Comparison of ENCODE assay signal across 22 mouse cellular contexts in the genomic region with DNA sequence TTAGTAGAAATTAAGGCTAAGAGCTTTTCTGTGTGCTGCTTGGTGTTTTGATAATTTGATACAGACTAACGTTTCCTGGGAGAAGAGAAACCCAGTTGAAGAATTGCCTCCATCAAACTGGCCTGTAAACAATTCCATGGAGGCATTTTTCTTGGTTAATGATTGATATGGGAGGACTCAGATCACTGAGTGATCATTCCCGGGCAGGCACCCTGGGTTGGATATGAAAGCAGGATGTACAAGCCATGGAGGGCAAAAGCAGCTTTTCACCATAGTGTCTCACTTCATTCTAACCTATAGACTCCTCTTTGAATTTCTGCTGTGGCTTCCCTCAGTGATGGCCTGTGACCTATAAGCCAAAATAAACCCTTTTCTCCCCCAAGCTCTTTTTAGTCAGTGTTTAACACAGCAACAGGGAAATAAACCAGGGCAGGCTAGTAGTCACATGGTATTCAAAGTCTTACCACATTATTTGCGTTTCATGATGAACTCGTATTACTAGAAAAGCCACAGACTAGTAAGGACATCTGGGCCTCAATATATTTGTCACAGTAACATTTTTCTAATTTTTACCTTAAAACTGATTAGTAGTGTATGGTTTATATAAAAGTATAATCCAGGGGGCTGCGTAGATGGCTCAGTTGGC. TPM values are rescaled to one million over a fixed set of nuclear protein-coding genes. Genes with fewer than 3 reads are reported as not detected.
DNase-seq lines count a peak whose midpoint lies in the region; ATAC-seq and TF ChIP-seq lines count a peak whose summit lies in the region.
"Had no signal": no experiment of that assay in that cellular context is flagged by ENCODE, and none has a peak within 500 bp of the region (broad histone marks: within the 10 kb centered on the region; RNA-seq: fewer than 3 reads in every experiment).

No protein-coding gene starts in this region.

- WGBS in kidney, adult 2 months: 50% methylated on average over 5 of the region's 5 CpGs
- 33% methylated on average over 5 of the region's 5 CpGs for WGBS in liver, adult 2 months
- 69% methylated on average over 5 of the region's 5 CpGs for WGBS in liver, embryonic 11.5 days
- 61% methylated on average over 5 of the region's 5 CpGs for WGBS in intestine, embryonic 16.5 days

- H3K79me2 ChIP-seq in liver, adult 2 months (ENCODE audit: control insufficient read depth, insufficient read depth, low read length): no peaks in the 10 kb centered on the region

- H3K9me3 ChIP-seq in liver, embryonic 11.5 days (ENCODE audit: control insufficient read depth, low read length): no peaks in the 10 kb centered on the region
- no peaks in the 10 kb centered on the region for H3K9me3 ChIP-seq in intestine, embryonic 16.5 days (ENCODE audit: control insufficient read depth, low read length)
- H3K9me3 ChIP-seq: embryonic facial prominence, embryonic 10.5 days; forebrain, embryonic 13.5 days; G1E; heart, embryonic 15.5 days; hindbrain, embryonic 10.5 days had no signal

- no peak for TF ChIP-seq POLR2A in kidney, adult 2 months (IDR thresholded peaks at IDR 0.05; ENCODE audit: low read depth, low read length)
- TF ChIP-seq POLR2A in liver, adult 2 months (IDR thresholded peaks at IDR 0.05; ENCODE audit: extremely low read depth, insufficient read depth, low read length): no peak

- H3K4me2 ChIP-seq in liver, embryonic 11.5 days: no peak overlapping the region
- no peak overlapping the region for H3K4me2 ChIP-seq in intestine, embryonic 16.5 days (ENCODE audit: low read depth, low read length)
- H3K4me2 ChIP-seq: forebrain, embryonic 13.5 days; heart, embryonic 11.5 days; heart, embryonic 15.5 days had no signal

- H3K4me1 ChIP-seq in kidney, adult 2 months (ENCODE audit: control insufficient read depth, insufficient read depth, low read length): peaks cover 5% of the 10 kb centered on the region; the same call in 1 of the 2 replicates
- peaks cover 10% of the 10 kb centered on the region for H3K4me1 ChIP-seq in liver, adult 2 months (ENCODE audit: control insufficient read depth, insufficient read depth, low read length)
- no peaks in the 10 kb centered on the region for H3K4me1 ChIP-seq in liver, embryonic 11.5 days (replicated peaks; ENCODE audit: control insufficient read depth, insufficient read depth, low read length)
- H3K4me1 ChIP-seq in intestine, embryonic 16.5 days (ENCODE audit: control insufficient read depth, insufficient read depth, low read length): no peaks in the 10 kb centered on the region
- H3K4me1 ChIP-seq: embryonic facial prominence, embryonic 10.5 days; forebrain, embryonic 13.5 days; heart, embryonic 15.5 days; hindbrain, embryonic 10.5 days had no signal

- DNase-seq in kidney, adult 2 months: peak; percentile 59
- DNase-seq in kidney, postnatal 4 days: no peak
- DNase-seq in liver, adult 2 months (ENCODE audit: extremely low read depth, low read depth, low spot score): peak; percentile 82
- DNase-seq in liver, embryonic 11.5 days (ENCODE audit: low spot score): no peak
- DNase-seq in kidney, postnatal 36 days: peak; percentile 27 to 50
- no peak for DNase-seq in heart, postnatal 14 days
- DNase-seq: adrenal gland, adult 8-10 months; adrenal gland, postnatal 36 days; cerebellum, adult 2 months; cerebellum, postnatal 10 days; forebrain, postnatal 0 days; gastrocnemius, postnatal 14 days; heart, adult 2 months had no signal

- H3K27ac ChIP-seq in kidney, adult 2 months (ENCODE audit: insufficient read depth, low read depth, low read length): no peak overlapping the region; the same call in 1 of the 2 replicates
- H3K27ac ChIP-seq in liver, adult 2 months (replicated peaks; ENCODE audit: insufficient read depth, low read depth, low read length): peak overlapping the region; percentile 73
- no peak overlapping the region for H3K27ac ChIP-seq in liver, embryonic 11.5 days (ENCODE audit: low read depth, low read length)
- no peak overlapping the region for H3K27ac ChIP-seq in intestine, embryonic 16.5 days (ENCODE audit: low read length)
- H3K27ac ChIP-seq: embryonic facial prominence, embryonic 10.5 days; forebrain, embryonic 13.5 days; heart, adult 2 months; heart, embryonic 15.5 days; hindbrain, embryonic 10.5 days had no signal

- H3K27me3 ChIP-seq in kidney, adult 2 months (replicated peaks; ENCODE audit: control insufficient read depth, insufficient read depth, low read length): no peaks in the 10 kb centered on the region
- no peaks in the 10 kb centered on the region for H3K27me3 ChIP-seq in liver, adult 2 months (ENCODE audit: control insufficient read depth, insufficient read depth, low read length)
- no peaks in the 10 kb centered on the region; the same call in 1 of the 2 replicates for H3K27me3 ChIP-seq in liver, embryonic 11.5 days (replicated peaks; ENCODE audit: control insufficient read depth, insufficient read depth, low read length)
- no peaks in the 10 kb centered on the region for H3K27me3 ChIP-seq in intestine, embryonic 16.5 days (replicated peaks; ENCODE audit: control insufficient read depth, insufficient read depth, low read length)
- H3K27me3 ChIP-seq: forebrain, embryonic 13.5 days; heart, embryonic 15.5 days had no signal

- H3K4me3 ChIP-seq in kidney, adult 2 months (ENCODE audit: insufficient read depth, low read depth, low read length): no peak overlapping the region
- no peak overlapping the region for H3K4me3 ChIP-seq in liver, adult 2 months (ENCODE audit: insufficient read depth, low read depth, low read length)
- no peak overlapping the region for H3K4me3 ChIP-seq in liver, embryonic 11.5 days (ENCODE audit: low read depth, low read length)
- H3K4me3 ChIP-seq in intestine, embryonic 16.5 days (ENCODE audit: low read length): no peak overlapping the region
- H3K4me3 ChIP-seq: embryonic facial prominence, embryonic 10.5 days; forebrain, embryonic 13.5 days; heart, adult 2 months; heart, embryonic 15.5 days; hindbrain, embryonic 10.5 days had no signal

- ATAC-seq in liver, embryonic 11.5 days (replicated peaks; ENCODE audit: low FRiP score): no peak
- ATAC-seq in intestine, embryonic 16.5 days: peak; percentile 60; the same call in 1 of the 2 replicates
- ATAC-seq: forebrain, embryonic 13.5 days; forebrain, postnatal 0 days had no signal

- H3K36me3 ChIP-seq in kidney, adult 2 months (ENCODE audit: control insufficient read depth, insufficient read depth, low read length): no peaks in the 10 kb centered on the region
- no peaks in the 10 kb centered on the region for H3K36me3 ChIP-seq in liver, adult 2 months (ENCODE audit: control insufficient read depth, insufficient read depth, low read length)
- H3K36me3 ChIP-seq in liver, embryonic 11.5 days (ENCODE audit: control insufficient read depth, insufficient read depth, low read length): no peaks in the 10 kb centered on the region
- no peaks in the 10 kb centered on the region for H3K36me3 ChIP-seq in intestine, embryonic 16.5 days (ENCODE audit: control insufficient read depth, insufficient read depth, low read length)
- H3K36me3 ChIP-seq: embryonic facial prominence, embryonic 10.5 days; G1E; heart, embryonic 15.5 days; hindbrain, embryonic 10.5 days had no signal

- TF ChIP-seq CTCF in kidney, adult 2 months (conservative IDR thresholded peaks at IDR 0.05; ENCODE audit: insufficient read depth, insufficient read length, low read depth, low read length): no peak
- no peak for TF ChIP-seq CTCF in liver, adult 2 months (IDR thresholded peaks at IDR 0.05; ENCODE audit: low read depth, low read length)

- H3K9ac ChIP-seq in liver, adult 2 months (ENCODE audit: low read depth, low read length): no peak overlapping the region
- no peak overlapping the region for H3K9ac ChIP-seq in liver, embryonic 11.5 days (ENCODE audit: low read depth, low read length)
- H3K9ac ChIP-seq in intestine, embryonic 16.5 days (ENCODE audit: low read depth, low read length): no peak overlapping the region
- H3K9ac ChIP-seq: forebrain, embryonic 13.5 days; forebrain, postnatal 0 days; heart, embryonic 15.5 days had no signal

- intact Hi-C loops in heart, postnatal 14 days (cut with DNase I): no loop called here

RNA-seq across cellular contexts. Expression of gene Nxt2, which starts 19.2 kb away (rescaled TPM):
- polyA plus RNA-seq in kidney, adult 2 months (2012; rRNA removed): 11.0 and 15.5 TPM in 2 replicates
- 29.0 and 31.9 TPM in 2 replicates for total RNA-seq in liver, adult 2 months (2014; rRNA removed)
- 4.4 and 6.1 TPM in 2 replicates for polyA plus RNA-seq in liver, adult 2 months (2012; rRNA removed)
- 9.8 and 11.3 TPM in 2 replicates for polyA plus RNA-seq in liver, embryonic 11.5 days (2014; fragmentation: Nextera tagmentation; extraction: Ambion mirVana)
- 23.2 and 24.3 TPM in 2 replicates for polyA plus RNA-seq in intestine, embryonic 16.5 days (2015; fragmentation: Nextera tagmentation; extraction: Ambion mirVana)
- 1 to 10 TPM; 5.6 to 5.7 TPM for total RNA-seq in heart, postnatal 14 days (2021)

RNA-seq across cellular contexts. Expression of gene Gucy2f, which starts 49.1 kb away (rescaled TPM):
- polyA plus RNA-seq in kidney, adult 2 months (2012; rRNA removed): 0.09 and 0.11 TPM in 2 replicates
- total RNA-seq in liver, adult 2 months (2014; rRNA removed): not detected in 2 replicates
- polyA plus RNA-seq in liver, adult 2 months (2012; rRNA removed): not detected in 2 replicates
- polyA plus RNA-seq in liver, embryonic 11.5 days (2014; fragmentation: Nextera tagmentation; extraction: Ambion mirVana): not detected in 2 replicates
- polyA plus RNA-seq in intestine, embryonic 16.5 days (2015; fragmentation: Nextera tagmentation; extraction: Ambion mirVana): not detected in 2 replicates
- total RNA-seq in heart, postnatal 14 days (2021): not detected
- total RNA-seq: adrenal gland, adult 8-10 months; adrenal gland, postnatal 36 days; gastrocnemius, adult 18-20 months; heart, adult 2 months; heart, postnatal 25 days had no signal
- polyA plus RNA-seq: embryonic facial prominence, embryonic 10.5 days; G1E; heart, adult 2 months; heart, embryonic 11.5 days; heart, embryonic 15.5 days; hindbrain, embryonic 10.5 days had no signal

Comparison
In these comparisons a context has a peak if more than half of its experiments do, and no peak if none do; other contexts are left out.
1. DNase-seq: peak in kidney, adult 2 months (single experiment), liver, adult 2 months (single experiment) and kidney, postnatal 36 days (2 of 2); none in kidney, postnatal 4 days (0 of 2), liver, embryonic 11.5 days (single experiment) and heart, postnatal 14 days (0 of 2).